Mouse (Mus musculus) adipocyte (in vitro differentiated cells): ENCODE measurements at regions not wholly inside any gene's neighbourhood (a gene's known extent, or its start where the extent isn't known, plus 50 kb on each side); places are given as distances from the start of the nearest gene placed in this dataset.

Experiments used
- DNase-seq: peaks from one replicate; pipeline ENCODE4 v3.0.0-alpha.2; 2016; ENCODE audit warnings: low spot score

- no peak for DNase-seq
Observed at GRCm38 (mm10) chr4:57362652-57363051, 61.0 kb upstream of the Ptpn3 start.

DNA sequence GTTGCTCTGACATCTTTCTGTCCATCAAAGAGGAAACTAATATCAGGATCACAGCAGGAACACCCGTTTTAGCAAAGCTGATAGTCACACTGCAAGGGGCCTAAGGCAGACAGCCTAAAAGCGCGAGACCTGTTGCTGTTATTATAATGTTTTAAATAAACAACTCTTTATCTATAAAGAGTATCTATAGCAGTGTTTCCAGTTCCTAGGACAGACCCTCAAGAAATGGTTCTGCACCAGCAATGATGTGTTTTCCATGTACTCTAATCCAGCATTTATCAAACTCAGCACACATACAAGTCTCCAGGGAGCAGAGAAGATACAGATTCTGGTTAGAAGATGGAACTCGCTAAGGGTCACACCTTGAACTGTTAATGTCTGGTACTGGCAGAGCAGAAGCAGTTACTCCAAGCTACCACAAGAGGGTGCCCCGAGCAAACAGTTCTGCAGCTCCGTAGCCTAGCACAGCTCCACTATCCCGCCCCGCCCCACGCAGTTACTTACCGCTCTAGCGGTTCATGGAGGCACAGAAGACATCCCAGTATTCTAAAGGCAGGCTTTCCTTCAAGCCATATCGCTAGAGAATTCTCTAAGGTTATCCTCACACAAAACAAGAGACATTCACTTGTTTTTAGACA, 64.2 kb upstream of the Palm2 start:
- DNase-seq = peak; percentile 83

DNA sequence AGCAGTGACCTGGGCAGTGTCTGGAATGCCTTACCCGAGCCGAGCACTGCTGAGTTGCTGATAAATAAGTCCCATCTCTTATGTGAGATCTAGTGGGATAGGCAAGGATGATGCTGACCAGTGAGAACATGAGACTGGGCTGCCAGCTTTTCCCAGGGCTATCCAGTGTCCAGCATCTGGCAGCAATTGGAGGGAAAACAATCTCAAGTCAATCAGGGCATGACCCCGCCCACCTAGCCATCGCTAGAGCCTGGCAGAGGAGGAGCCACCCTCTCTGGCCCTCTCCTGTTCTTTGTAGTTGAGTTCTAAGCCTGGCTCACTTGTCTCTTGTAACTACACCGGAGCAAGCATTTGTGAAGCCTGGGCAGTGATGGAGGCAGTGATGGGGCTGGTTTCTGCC, 56.2 kb upstream of the Palm2 start:
- DNase-seq = no peak

- DNase-seq = peak; percentile 12
Observed at GRCm38 (mm10) chr4:57380063-57380800, 53.8 kb upstream of the Palm2 start.

DNA sequence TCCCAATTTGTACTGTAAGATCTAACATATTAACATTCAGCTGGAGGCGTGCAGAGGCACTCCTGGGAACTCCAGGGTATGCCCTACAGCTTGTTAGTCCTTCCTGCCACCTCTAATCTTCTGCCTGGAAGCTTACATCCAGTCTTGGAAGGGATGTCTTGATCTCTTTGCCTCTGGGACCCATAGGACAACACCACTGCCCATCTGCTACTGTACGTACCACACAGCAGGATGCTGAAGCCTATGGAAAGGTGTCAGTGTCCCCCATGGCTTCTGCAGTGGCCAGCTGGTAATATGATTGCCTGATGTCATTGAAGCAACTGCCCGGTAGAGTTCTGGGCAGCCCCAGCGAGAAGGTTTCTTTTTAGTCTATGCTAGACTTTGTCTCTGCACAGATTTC, 52.7 kb upstream of the Palm2 start:
- DNase-seq = no peak
